Mouse (Mus musculus): ENCODE measurements around the gene Slain2. TPM values are rescaled to one million over a fixed set of nuclear protein-coding genes. Genes with fewer than 3 reads are reported as not detected.
"Not testable (repeated sequence)": the region's sequence is repeated elsewhere in the genome, so short reads cannot be mapped to it uniquely, and the experiment has no call there.

Slain2 gene
- polyA plus RNA-seq, 1 experiment from 2014 or later, result 32.6 TPM

DNA sequence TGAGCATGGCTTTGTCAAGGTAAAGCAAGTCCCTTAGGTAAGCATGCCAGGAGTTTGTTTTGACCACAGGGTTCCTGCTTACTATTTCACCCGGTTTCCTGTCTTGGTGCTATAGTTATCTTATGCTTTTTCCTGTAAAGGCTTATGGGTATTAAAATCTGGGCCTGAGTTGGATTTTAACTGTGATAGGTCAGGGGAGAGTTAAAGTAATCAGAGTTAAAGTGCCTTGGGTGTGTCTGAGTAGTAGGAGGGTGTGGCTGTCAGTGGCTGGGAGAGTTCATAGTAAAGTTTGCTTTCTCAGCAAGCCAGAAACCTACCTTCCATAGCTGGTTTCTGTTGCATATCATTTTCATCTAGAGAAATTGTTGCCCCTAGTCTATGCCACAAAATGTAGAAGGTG, 2.7 kb downstream of the Slain2 start:
- no peaks in the 10 kb centered on the region for H3K9me3 ChIP-seq (replicated peaks)
- peak overlapping the region; percentile 94 for H3K4me3 ChIP-seq
- H3K4me1 ChIP-seq (replicated peaks), result peaks cover 34% of the 10 kb centered on the region
- H3K27ac ChIP-seq (ENCODE audit: poor library complexity, severe bottlenecking), result no peak overlapping the region
- H3K36me3 ChIP-seq, result no peaks in the 10 kb centered on the region
- no peaks in the 10 kb centered on the region for H3K27me3 ChIP-seq (replicated peaks)
- H3K9ac ChIP-seq, result peak overlapping the region; percentile 99
- H3K4me2 ChIP-seq, result peak overlapping the region; percentile 70
- no peak for ATAC-seq (ENCODE audit: insufficient number of reproducible peaks, low FRiP score)
- WGBS, result 41% methylated on average over 1 of the region's 1 CpGs

DNA sequence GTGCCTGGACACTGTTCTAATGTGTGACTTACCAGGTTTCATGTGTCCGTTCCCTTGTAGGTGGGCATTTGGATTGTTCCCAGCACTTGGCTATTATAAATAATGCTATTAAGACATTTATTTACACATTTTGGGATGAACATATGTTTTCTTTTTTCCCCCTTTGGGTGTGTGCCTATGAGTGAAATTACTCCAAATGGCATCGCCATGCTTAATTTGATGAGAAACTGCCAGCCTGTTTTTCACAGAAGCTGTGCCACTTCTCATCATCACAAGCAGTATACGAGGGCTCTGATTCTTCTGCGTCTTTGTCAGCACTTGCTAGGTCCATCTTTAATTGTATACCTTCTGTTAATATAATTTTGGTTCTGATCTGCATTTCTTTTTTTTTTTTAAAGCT, 6.3 kb downstream of the Slain2 start:
- ATAC-seq (ENCODE audit: insufficient number of reproducible peaks, low FRiP score), result no peak
- H3K4me1 ChIP-seq (replicated peaks), result peaks cover 56% of the 10 kb centered on the region
- WGBS, result 91% methylated on average over 4 of the region's 4 CpGs

DNA sequence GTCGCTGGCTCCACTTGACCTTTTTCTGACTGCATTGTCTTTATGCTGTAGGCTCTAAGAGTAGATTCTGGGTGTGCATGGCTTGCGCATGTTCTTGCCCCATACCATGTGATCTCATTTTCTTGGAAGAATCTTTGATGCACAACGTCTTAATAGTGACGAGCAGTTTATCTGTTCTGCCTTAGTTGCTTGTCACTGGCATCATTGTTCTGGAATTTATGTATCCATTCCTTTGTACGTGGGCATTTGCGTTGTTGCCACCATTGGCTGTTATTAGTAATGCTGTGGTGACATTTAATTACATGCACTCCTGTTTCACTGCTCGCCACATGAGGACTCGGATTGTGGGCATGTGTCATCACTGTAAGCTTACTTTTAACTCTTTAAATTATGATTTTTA, 7.1 kb downstream of the Slain2 start:
- Histone ChIP-seq H3K9ac (no peak overlapping the region), H3K9me3 (replicated peaks) (no peaks in the 10 kb centered on the region), H3K27me3 (replicated peaks) (no peaks in the 10 kb centered on the region), H3K36me3 (no peaks in the 10 kb centered on the region), H3K27ac (ENCODE audit: poor library complexity, severe bottlenecking) (no peak overlapping the region), H3K4me1 (replicated peaks) (peaks cover 56% of the 10 kb centered on the region), H3K4me2 (no peak overlapping the region), H3K4me3 (no peak overlapping the region)
- ATAC-seq (ENCODE audit: insufficient number of reproducible peaks, low FRiP score), result no peak
- WGBS, result 85% methylated on average over 8 of the region's 8 CpGs

More for the DNA sequence above, 6.3 kb downstream of the Slain2 start:
- H3K27ac ChIP-seq (ENCODE audit: poor library complexity, severe bottlenecking), result no peak overlapping the region
- H3K36me3 ChIP-seq, result no peaks in the 10 kb centered on the region
- no peak overlapping the region for H3K4me2 ChIP-seq
- no peaks in the 10 kb centered on the region for H3K9me3 ChIP-seq (replicated peaks)
- H3K4me3 ChIP-seq, result no peak overlapping the region
- no peak overlapping the region for H3K9ac ChIP-seq
- H3K27me3 ChIP-seq (replicated peaks), result no peaks in the 10 kb centered on the region

DNA sequence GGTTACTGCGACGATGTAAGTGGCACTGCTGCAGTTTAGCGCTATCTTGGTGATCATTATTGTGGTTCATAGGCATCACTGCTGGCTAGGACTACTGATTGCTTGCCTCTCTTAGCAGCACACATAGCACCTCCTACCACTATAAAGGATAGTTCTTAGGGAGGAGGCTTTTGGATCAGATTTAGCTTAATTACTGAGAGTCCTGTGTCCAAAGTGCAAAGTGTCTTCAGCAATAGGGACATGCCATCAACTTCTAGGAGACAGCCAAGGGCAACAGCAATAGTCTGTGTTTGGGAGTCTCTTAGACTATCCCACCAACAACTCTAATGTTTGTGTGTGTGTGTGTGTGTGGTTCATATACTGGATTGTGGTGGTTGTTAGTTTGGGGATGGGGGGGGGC, 8.7 kb downstream of the Slain2 start:
- no peak overlapping the region for H3K9ac ChIP-seq
- H3K4me3 ChIP-seq, result no peak overlapping the region
- no peak overlapping the region for H3K4me2 ChIP-seq
- no peaks in the 10 kb centered on the region for H3K27me3 ChIP-seq (replicated peaks)
- no peaks in the 10 kb centered on the region for H3K9me3 ChIP-seq (replicated peaks)
- H3K4me1 ChIP-seq (replicated peaks), result peaks cover 52% of the 10 kb centered on the region
- 87% methylated on average over 3 of the region's 3 CpGs for WGBS
- no peak overlapping the region for H3K27ac ChIP-seq (ENCODE audit: poor library complexity, severe bottlenecking)
- no peaks in the 10 kb centered on the region for H3K36me3 ChIP-seq
- ATAC-seq (ENCODE audit: insufficient number of reproducible peaks, low FRiP score), result no peak

DNA sequence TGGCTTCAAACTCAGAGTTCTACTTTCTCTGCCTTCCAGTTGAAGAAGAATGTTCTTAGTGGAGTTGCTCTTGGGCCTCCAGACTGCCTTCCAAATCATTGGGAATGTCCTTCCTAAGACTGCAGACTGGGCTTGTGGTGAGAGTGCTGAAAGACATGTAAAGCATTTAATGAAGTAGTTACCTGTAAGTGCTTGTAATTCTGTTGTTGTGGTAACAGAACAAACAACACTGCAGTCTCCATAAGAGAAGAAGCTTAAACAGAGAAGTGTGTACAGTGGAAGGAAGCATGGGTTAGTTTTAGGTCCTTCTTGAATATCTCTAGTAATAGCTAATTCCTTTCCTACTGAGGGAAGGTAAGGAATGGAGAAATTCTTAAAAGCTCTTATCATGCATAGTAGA, 13.0 kb downstream of the Slain2 start:
- Histone ChIP-seq H3K4me1 (replicated peaks) (peaks cover 48% of the 10 kb centered on the region), H3K36me3 (0 out of 2 replicates have a peak, but pooled peaks cover 5% of the 10 kb centered on the region), H3K9ac (no peak overlapping the region), H3K27ac (ENCODE audit: poor library complexity, severe bottlenecking) (no peak overlapping the region), H3K4me3 (no peak overlapping the region), H3K4me2 (no peak overlapping the region), H3K9me3 (replicated peaks) (no peaks in the 10 kb centered on the region), H3K27me3 (replicated peaks) (no peaks in the 10 kb centered on the region)
- no peak for ATAC-seq (ENCODE audit: insufficient number of reproducible peaks, low FRiP score)

DNA sequence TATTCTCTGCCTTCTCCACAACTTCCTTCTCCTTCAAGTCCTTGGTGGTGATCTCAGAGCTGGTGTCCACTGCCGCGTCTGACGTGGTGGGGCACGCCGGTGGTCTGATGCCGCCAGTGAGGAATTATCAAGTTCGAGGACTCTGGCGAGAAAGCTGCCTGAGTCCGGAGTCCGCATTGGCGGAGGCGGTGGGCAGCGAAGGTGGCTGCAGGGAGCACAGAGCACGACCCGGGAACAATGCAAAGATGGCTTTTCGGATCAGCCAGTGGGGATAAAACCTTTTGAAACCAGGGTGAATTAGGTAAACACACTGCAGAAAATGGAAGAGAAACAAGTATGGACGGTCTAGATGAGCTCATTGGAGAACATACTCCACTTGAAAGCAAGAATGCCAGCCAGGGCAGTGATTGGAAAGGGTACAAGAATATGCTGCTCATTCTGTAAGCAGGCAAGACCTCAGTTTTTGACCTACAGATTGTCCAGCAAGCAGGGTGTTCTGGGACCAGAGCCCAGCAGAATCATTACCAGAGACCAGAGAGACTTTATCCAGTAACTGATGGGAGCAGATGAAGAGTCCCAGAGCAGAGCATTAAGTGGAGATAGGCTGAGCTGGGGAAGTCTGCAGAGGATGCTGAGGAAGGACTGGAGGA, 19.0 kb downstream of the Slain2 start:
- H3K27ac ChIP-seq (ENCODE audit: poor library complexity, severe bottlenecking), result no peak overlapping the region
- H3K4me1 ChIP-seq (replicated peaks), result peaks cover 14% of the 10 kb centered on the region; the same call in 1 of the 2 replicates
- H3K27me3 ChIP-seq (replicated peaks), result no peaks in the 10 kb centered on the region
- H3K9me3 ChIP-seq (replicated peaks), result no peaks in the 10 kb centered on the region
- 90% methylated on average over 17 of the region's 17 CpGs for WGBS
- no peak for ATAC-seq (ENCODE audit: insufficient number of reproducible peaks, low FRiP score)
- no peak overlapping the region for H3K4me3 ChIP-seq
- H3K9ac ChIP-seq, result no peak overlapping the region
- H3K36me3 ChIP-seq, result 0 out of 2 replicates have a peak, but pooled peaks cover 9% of the 10 kb centered on the region
- H3K4me2 ChIP-seq, result no peak overlapping the region

DNA sequence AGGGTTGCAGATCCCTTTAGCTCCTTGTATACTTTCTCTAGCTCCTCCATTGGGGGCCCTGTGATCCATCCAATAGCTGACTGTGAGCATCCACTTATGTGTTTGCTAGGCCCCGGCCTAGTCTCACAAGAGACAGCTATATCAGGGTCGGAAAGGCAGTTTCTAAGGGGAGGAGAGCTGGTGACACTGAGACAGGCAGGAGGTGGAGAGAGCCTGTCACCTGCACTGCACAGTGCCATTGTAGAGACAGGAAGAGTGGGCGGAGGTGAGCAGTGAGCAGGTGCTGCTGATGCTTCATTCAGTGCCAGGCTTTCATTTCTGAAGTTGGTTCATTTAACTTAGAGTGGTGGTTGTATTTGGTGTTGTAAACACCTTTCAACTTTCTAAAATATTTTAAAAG, 24.3 kb downstream of the Slain2 start:
- H3K4me1 ChIP-seq (replicated peaks); H3K4me3 ChIP-seq; H3K9ac ChIP-seq; H3K27me3 ChIP-seq (replicated peaks); H3K4me2 ChIP-seq; H3K27ac ChIP-seq (ENCODE audit: poor library complexity, severe bottlenecking); ATAC-seq (ENCODE audit: insufficient number of reproducible peaks, low FRiP score); H3K9me3 ChIP-seq (replicated peaks): not testable (repeated sequence)
- peaks cover 18% of the 10 kb centered on the region for H3K36me3 ChIP-seq
- 86% methylated on average over 3 of the region's 3 CpGs for WGBS

DNA sequence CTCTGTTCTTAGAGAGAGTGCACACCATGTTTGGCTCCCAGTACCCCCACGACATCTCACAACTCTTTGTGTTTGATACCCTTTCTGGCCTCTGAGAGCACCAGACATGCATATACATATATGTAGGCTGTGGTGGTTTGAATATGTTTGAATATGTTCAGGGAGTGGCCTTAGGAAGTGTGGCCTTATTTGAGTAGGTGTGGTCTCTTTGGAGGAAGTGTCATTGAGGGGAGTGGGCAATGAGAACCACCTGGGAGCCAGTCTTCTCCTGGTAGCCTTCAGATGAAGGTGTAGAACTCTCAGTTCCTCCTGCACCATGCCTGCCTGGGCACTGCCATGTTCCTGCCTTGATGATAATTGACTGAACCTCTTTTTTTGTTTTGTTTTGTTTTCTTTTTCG, 25.2 kb downstream of the Slain2 start:
- 96% methylated on average over 2 of the region's 2 CpGs for WGBS
- Histone ChIP-seq H3K9me3 (replicated peaks) (no peaks in the 10 kb centered on the region), H3K27me3 (replicated peaks) (no peaks in the 10 kb centered on the region), H3K9ac (no peak overlapping the region), H3K4me2 (no peak overlapping the region), H3K4me3 (no peak overlapping the region), H3K27ac (ENCODE audit: poor library complexity, severe bottlenecking) (no peak overlapping the region), H3K4me1 (replicated peaks) (peaks cover 3% of the 10 kb centered on the region; the same call in 1 of the 2 replicates), H3K36me3 (peaks cover 16% of the 10 kb centered on the region)
- no peak for ATAC-seq (ENCODE audit: insufficient number of reproducible peaks, low FRiP score)

DNA sequence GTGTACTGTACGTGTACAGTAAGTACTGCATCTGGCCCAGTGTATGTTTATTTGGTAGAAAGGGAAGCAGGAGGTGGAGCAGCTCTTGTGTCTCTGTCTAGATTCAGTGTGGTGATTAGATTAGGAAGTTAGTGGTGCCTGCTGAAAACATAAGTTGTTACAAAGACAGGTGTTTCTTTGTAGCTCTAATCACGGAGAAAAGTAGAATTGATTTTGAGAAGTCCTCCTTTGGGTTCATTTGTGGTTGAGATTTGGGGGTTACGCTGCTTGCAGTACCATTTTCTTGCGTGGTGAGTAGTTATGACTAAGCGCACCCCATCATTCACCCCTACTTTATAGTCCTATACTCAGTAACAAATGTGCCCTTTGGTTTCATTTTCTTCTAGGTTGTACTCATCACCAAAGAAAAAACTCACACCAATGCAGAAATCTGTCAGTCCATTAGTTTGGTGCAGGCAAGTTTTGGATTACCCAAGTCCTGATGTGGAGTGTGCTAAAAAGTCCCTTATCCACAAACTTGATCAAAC, 26.9 kb downstream of the Slain2 start:
- Histone ChIP-seq H3K4me3 (no peak overlapping the region), H3K36me3 (peaks cover 16% of the 10 kb centered on the region), H3K9ac (no peak overlapping the region), H3K9me3 (replicated peaks) (no peaks in the 10 kb centered on the region), H3K4me1 (replicated peaks) (peaks cover 3% of the 10 kb centered on the region; the same call in 1 of the 2 replicates), H3K27me3 (replicated peaks) (no peaks in the 10 kb centered on the region), H3K27ac (ENCODE audit: poor library complexity, severe bottlenecking) (no peak overlapping the region), H3K4me2 (no peak overlapping the region)
- WGBS, result 88% methylated on average over 5 of the region's 5 CpGs
- ATAC-seq (ENCODE audit: insufficient number of reproducible peaks, low FRiP score), result no peak

DNA sequence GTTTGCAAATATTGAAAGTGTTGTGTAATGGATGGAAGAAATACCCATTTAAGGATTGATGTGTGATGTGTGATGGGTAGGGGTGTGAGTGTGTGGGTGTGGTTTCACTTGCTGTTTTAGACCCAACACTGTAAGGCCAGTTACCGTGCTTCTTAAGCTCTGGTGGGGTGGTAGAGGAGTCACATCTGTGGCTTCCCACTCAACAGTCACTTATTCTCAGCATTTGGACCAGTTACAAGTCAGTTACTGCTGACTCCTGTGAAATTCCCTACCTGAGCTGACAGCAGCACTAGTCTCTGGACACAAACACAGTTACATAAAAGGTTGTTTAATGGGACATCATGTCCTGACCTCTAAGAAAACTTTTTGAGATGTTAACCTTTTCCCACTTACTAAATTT, 34.0 kb downstream of the Slain2 start:
- no peak for ATAC-seq (ENCODE audit: insufficient number of reproducible peaks, low FRiP score)
- no peak overlapping the region for H3K4me3 ChIP-seq
- no peak overlapping the region for H3K4me2 ChIP-seq
- H3K9ac ChIP-seq, result no peak overlapping the region
- H3K27ac ChIP-seq (ENCODE audit: poor library complexity, severe bottlenecking), result no peak overlapping the region
- no peaks in the 10 kb centered on the region for H3K9me3 ChIP-seq (replicated peaks)
- WGBS, result 76% methylated on average over 1 of the region's 1 CpGs
- H3K36me3 ChIP-seq, result peaks cover 20% of the 10 kb centered on the region
- no peaks in the 10 kb centered on the region for H3K27me3 ChIP-seq (replicated peaks)
- 0 out of 2 replicates have a peak, but pooled peaks cover 3% of the 10 kb centered on the region for H3K4me1 ChIP-seq (replicated peaks)

DNA sequence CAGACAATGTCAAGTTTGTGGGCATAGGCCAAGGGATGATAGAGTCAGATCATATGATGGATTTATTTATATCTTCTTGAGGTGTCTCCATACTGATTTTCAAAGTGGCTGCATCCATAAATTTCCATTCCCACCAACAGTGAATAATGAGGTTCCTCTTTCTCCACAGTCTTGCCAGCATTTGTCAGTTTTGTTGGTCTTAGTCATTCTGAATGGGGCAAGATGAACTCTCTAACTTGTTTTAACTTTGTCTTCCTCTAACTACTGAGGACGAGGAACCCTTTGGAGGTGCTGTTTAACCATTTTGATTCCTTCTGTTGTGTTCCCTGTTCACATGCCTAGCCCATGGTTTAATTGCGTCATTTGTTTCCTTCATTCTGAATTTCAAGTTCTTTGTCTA, 36.1 kb downstream of the Slain2 start:
- Histone ChIP-seq H3K27me3 (replicated peaks) (no peaks in the 10 kb centered on the region), H3K36me3 (peaks cover 20% of the 10 kb centered on the region), H3K4me2 (no peak overlapping the region), H3K27ac (ENCODE audit: poor library complexity, severe bottlenecking) (no peak overlapping the region), H3K9me3 (replicated peaks) (no peaks in the 10 kb centered on the region), H3K4me1 (replicated peaks) (0 out of 2 replicates have a peak, but pooled peaks cover 3% of the 10 kb centered on the region), H3K9ac (no peak overlapping the region), H3K4me3 (no peak overlapping the region)
- 85% methylated on average over 2 of the region's 2 CpGs for WGBS
- ATAC-seq (ENCODE audit: insufficient number of reproducible peaks, low FRiP score), result no peak

Data from heart, embryonic 12.5 days (tissue).